Mouse (Mus musculus) ovary, postnatal 10 days (tissue): ENCODE measurements around the gene Samhd1.

ENCODE experiments used
- DNase-seq: peaks from one replicate; pipeline ENCODE4 v3.0.0; 2022; ENCODE audit warnings: low spot score

Gene Samhd1

DNA sequence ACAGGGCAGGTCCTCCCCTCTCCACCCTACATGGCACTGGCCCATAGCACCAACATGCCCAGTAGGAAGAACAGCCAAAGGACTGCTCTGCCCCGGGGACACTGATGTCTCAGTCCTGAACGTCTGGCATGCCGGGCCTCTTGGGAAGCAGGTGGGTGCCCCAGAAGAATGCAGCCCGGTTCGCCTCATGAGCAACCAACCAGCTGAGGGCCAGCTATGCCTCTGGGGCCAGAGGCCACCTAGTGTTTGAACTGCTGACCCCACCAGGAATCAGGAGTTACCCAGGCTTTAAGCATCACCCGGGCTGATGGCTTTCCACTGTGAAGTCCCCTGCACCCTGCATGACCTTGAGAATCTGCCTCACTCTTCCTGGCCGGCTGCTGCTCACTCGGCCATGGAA is 82.6 kb downstream of the Samhd1 start:
- no peak for DNase-seq

DNA sequence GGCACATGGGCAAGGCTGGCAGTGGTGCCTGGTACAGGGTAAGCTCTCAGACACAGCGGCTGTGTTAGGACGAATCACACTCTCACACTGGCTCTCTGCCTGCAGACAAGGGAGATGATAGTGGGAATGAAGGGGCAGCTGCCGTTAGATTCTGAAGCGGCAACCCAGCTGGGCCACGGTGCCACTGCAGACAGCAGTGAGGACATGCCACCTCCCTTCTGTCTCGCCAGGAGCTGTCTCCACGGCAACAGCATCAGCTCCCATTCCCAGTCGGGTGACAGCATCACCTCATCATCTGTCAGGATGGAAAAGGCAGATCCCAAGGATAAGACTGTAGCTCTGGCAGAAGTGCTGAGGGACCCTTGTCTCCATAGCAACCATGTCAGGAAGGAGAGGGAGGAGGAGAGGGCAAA is 85.2 kb downstream of the Samhd1 start:
- DNase-seq: no peak

DNA sequence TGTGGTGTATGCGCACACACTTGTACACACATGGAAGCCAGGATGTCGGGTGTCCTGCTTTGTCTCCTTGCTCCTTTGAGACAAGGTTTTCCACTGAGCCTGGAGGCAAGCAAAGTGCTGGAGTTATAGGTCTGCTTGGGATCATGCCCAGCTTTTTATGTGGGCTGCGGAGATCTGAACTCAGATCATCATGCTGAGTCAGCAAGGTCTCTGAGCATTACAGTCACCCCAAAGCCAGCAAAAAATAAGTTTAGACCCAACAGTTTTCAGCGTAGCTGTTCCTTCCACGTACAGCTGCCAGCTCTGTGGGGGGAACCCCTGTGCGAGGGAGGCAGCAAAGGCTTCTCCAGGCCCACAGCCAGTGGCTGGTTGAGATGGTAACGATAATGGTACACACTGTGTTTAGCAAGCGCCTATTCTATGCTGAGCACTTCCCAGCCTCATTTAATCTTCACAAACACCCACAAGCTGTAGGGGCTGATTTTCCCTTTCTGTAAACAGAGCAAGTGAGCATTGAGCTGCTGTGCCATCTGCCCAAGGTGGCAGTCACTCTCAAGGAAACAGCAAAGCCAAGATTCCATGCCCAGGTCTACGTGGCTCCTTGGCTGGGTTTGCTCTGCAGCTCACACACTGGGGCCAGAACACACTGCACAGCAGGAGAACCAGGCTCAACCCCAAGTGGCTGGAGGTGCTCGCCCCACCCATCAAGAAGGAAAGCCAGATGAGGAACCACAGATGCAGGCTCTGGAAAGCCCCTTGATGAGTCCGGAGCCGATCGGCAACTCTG is 86.5 kb downstream of the Samhd1 start:
- DNase-seq: no peak
